Mouse (Mus musculus): ENCODE results near the gene Rhbdd2. TPM values are rescaled to one million over a fixed set of nuclear protein-coding genes. Genes with fewer than 3 reads are reported as not detected.

Gene Rhbdd2
- polyA plus RNA-seq, 1 experiment from 2014 or later, result 89.3 TPM

GRCm38 (mm10) chr5:135628916-135629315 lies 3.5 kb upstream of the Rhbdd2 start:
- H3K9me3 ChIP-seq, result no peaks in the 10 kb centered on the region
- H3K4me1 ChIP-seq (replicated peaks), result peaks cover 7% of the 10 kb centered on the region
- H3K27me3 ChIP-seq, result no peaks in the 10 kb centered on the region
- peak overlapping the region; percentile 34 for H3K4me2 ChIP-seq
- no peak overlapping the region for H3K9ac ChIP-seq
- H3K36me3 ChIP-seq, result no peaks in the 10 kb centered on the region
- no peak overlapping the region for H3K27ac ChIP-seq (replicated peaks)
- WGBS, result 39% methylated on average over 10 of the region's 10 CpGs
- ATAC-seq (ENCODE audit: low FRiP score, low read depth), result no peak
- no peak overlapping the region for H3K4me3 ChIP-seq

- no peaks in the 10 kb centered on the region for H3K9me3 ChIP-seq
- ATAC-seq (ENCODE audit: low FRiP score, low read depth), result no peak
- peaks cover 11% of the 10 kb centered on the region for H3K4me1 ChIP-seq (replicated peaks)
- no peak overlapping the region for H3K4me3 ChIP-seq
- H3K4me2 ChIP-seq, result no peak overlapping the region
- H3K27ac ChIP-seq (replicated peaks), result no peak overlapping the region
- H3K9ac ChIP-seq, result no peak overlapping the region
- no peaks in the 10 kb centered on the region for H3K36me3 ChIP-seq
- no peaks in the 10 kb centered on the region for H3K27me3 ChIP-seq
- WGBS, result 83% methylated on average over 3 of the region's 3 CpGs
Observed at GRCm38 (mm10) chr5:135629401-135629800, 3.0 kb upstream of the Rhbdd2 start.

GRCm38 (mm10) chr5:135630598-135630997 lies 1.8 kb upstream of the Rhbdd2 start:
- H3K4me2 ChIP-seq, result no peak overlapping the region
- H3K4me3 ChIP-seq, result no peak overlapping the region
- no peaks in the 10 kb centered on the region for H3K9me3 ChIP-seq
- H3K27me3 ChIP-seq, result no peaks in the 10 kb centered on the region
- ATAC-seq (ENCODE audit: low FRiP score, low read depth), result no peak
- peaks cover 6% of the 10 kb centered on the region for H3K36me3 ChIP-seq
- H3K27ac ChIP-seq (replicated peaks), result no peak overlapping the region
- WGBS, result 32% methylated on average over 3 of the region's 3 CpGs
- H3K4me1 ChIP-seq (replicated peaks), result peaks cover 14% of the 10 kb centered on the region
- no peak overlapping the region for H3K9ac ChIP-seq

- H3K9ac ChIP-seq, result peak overlapping the region; percentile 82
- peak overlapping the region; percentile 95 for H3K27ac ChIP-seq (replicated peaks)
- H3K4me3 ChIP-seq, result peak overlapping the region; percentile 75
- peaks cover 14% of the 10 kb centered on the region for H3K4me1 ChIP-seq (replicated peaks)
- no peaks in the 10 kb centered on the region for H3K9me3 ChIP-seq
- no peaks in the 10 kb centered on the region for H3K27me3 ChIP-seq
- H3K4me2 ChIP-seq, result peak overlapping the region; percentile 64
- peak; percentile 88 for ATAC-seq (ENCODE audit: low FRiP score, low read depth)
- H3K36me3 ChIP-seq, result peaks cover 20% of the 10 kb centered on the region
- WGBS, result under 1% methylated on average over 21 of the region's 21 CpGs
Observed at GRCm38 (mm10) chr5:135632797-135633144, 353 bp downstream of the Rhbdd2 start.

- H3K9ac ChIP-seq, result no peak overlapping the region
- no peak overlapping the region for H3K4me3 ChIP-seq
- H3K27ac ChIP-seq (replicated peaks), result no peak overlapping the region
- H3K36me3 ChIP-seq, result peaks cover 46% of the 10 kb centered on the region
- H3K4me2 ChIP-seq, result no peak overlapping the region
- H3K27me3 ChIP-seq, result no peaks in the 10 kb centered on the region
- no peak for ATAC-seq (ENCODE audit: low FRiP score, low read depth)
- H3K4me1 ChIP-seq (replicated peaks), result no peaks in the 10 kb centered on the region
- WGBS, result 82% methylated on average over 7 of the region's 7 CpGs
- H3K9me3 ChIP-seq, result no peaks in the 10 kb centered on the region
Observed at GRCm38 (mm10) chr5:135639760-135640458, 7.5 kb downstream of the Rhbdd2 start.

GRCm38 (mm10) chr5:135640459-135640789 lies 8.0 kb downstream of the Rhbdd2 start:
- WGBS, result 87% methylated on average over 6 of the region's 6 CpGs
- H3K9ac ChIP-seq, result no peak overlapping the region
- H3K27ac ChIP-seq (replicated peaks), result no peak overlapping the region
- no peak for ATAC-seq (ENCODE audit: low FRiP score, low read depth)
- H3K9me3 ChIP-seq, result no peaks in the 10 kb centered on the region
- H3K27me3 ChIP-seq, result no peaks in the 10 kb centered on the region
- peaks cover 41% of the 10 kb centered on the region for H3K36me3 ChIP-seq
- H3K4me1 ChIP-seq (replicated peaks), result no peaks in the 10 kb centered on the region
- H3K4me2 ChIP-seq, result no peak overlapping the region
- H3K4me3 ChIP-seq, result no peak overlapping the region

- Histone ChIP-seq H3K4me3 (no peak overlapping the region), H3K36me3 (peaks cover 37% of the 10 kb centered on the region), H3K4me2 (no peak overlapping the region), H3K4me1 (replicated peaks) (no peaks in the 10 kb centered on the region), H3K27ac (replicated peaks) (no peak overlapping the region), H3K27me3 (no peaks in the 10 kb centered on the region), H3K9ac (no peak overlapping the region), H3K9me3 (no peaks in the 10 kb centered on the region)
- 100% methylated on average over 1 of the region's 1 CpGs for WGBS
- ATAC-seq (ENCODE audit: low FRiP score, low read depth), result no peak
Observed at GRCm38 (mm10) chr5:135641028-135641427, 8.6 kb downstream of the Rhbdd2 start.

- 76% methylated on average over 10 of the region's 10 CpGs for WGBS
- no peaks in the 10 kb centered on the region for H3K27me3 ChIP-seq
- H3K4me2 ChIP-seq, result no peak overlapping the region
- H3K4me3 ChIP-seq, result no peak overlapping the region
- peaks cover 25% of the 10 kb centered on the region for H3K36me3 ChIP-seq
- H3K9me3 ChIP-seq, result no peaks in the 10 kb centered on the region
- peak; percentile 27; the same call in 1 of the 2 replicates for ATAC-seq (ENCODE audit: low FRiP score, low read depth)
- no peak overlapping the region for H3K9ac ChIP-seq
- H3K27ac ChIP-seq (replicated peaks), result no peak overlapping the region
- H3K4me1 ChIP-seq (replicated peaks), result no peaks in the 10 kb centered on the region
Observed at GRCm38 (mm10) chr5:135642686-135643551, 10.5 kb downstream of the Rhbdd2 start.

- H3K9ac ChIP-seq, result no peak overlapping the region
- H3K36me3 ChIP-seq, result peaks cover 21% of the 10 kb centered on the region
- 93% methylated on average over 1 of the region's 1 CpGs for WGBS
- H3K4me1 ChIP-seq (replicated peaks), result no peaks in the 10 kb centered on the region
- H3K4me2 ChIP-seq, result no peak overlapping the region
- H3K27ac ChIP-seq (replicated peaks), result no peak overlapping the region
- H3K27me3 ChIP-seq, result no peaks in the 10 kb centered on the region
- no peak for ATAC-seq (ENCODE audit: low FRiP score, low read depth)
- no peaks in the 10 kb centered on the region for H3K9me3 ChIP-seq
- H3K4me3 ChIP-seq, result no peak overlapping the region
Observed at GRCm38 (mm10) chr5:135643552-135643842, 11.1 kb downstream of the Rhbdd2 start.

- H3K36me3 ChIP-seq, result peaks cover 21% of the 10 kb centered on the region
- H3K27me3 ChIP-seq, result no peaks in the 10 kb centered on the region
- no peak for ATAC-seq (ENCODE audit: low FRiP score, low read depth)
- no peak overlapping the region for H3K4me3 ChIP-seq
- H3K4me2 ChIP-seq, result no peak overlapping the region
- no peaks in the 10 kb centered on the region for H3K9me3 ChIP-seq
- 96% methylated on average over 8 of the region's 8 CpGs for WGBS
- H3K27ac ChIP-seq (replicated peaks), result no peak overlapping the region
- H3K4me1 ChIP-seq (replicated peaks), result no peaks in the 10 kb centered on the region
- H3K9ac ChIP-seq, result no peak overlapping the region
Observed at GRCm38 (mm10) chr5:135643869-135644268, 11.5 kb downstream of the Rhbdd2 start.

GRCm38 (mm10) chr5:135645330-135645729 lies 12.9 kb downstream of the Rhbdd2 start:
- Histone ChIP-seq H3K36me3 (0 out of 2 replicates have a peak, but pooled peaks cover 10% of the 10 kb centered on the region), H3K4me2 (no peak overlapping the region), H3K9ac (no peak overlapping the region), H3K27me3 (no peaks in the 10 kb centered on the region), H3K9me3 (no peaks in the 10 kb centered on the region), H3K4me1 (replicated peaks) (no peaks in the 10 kb centered on the region), H3K27ac (replicated peaks) (no peak overlapping the region), H3K4me3 (no peak overlapping the region)
- WGBS, result 85% methylated on average over 5 of the region's 5 CpGs
- no peak for ATAC-seq (ENCODE audit: low FRiP score, low read depth)

GRCm38 (mm10) chr5:135646038-135646437 lies 13.6 kb downstream of the Rhbdd2 start:
- Histone ChIP-seq H3K9me3 (no peaks in the 10 kb centered on the region), H3K4me1 (replicated peaks) (no peaks in the 10 kb centered on the region), H3K27ac (replicated peaks) (no peak overlapping the region), H3K36me3 (0 out of 2 replicates have a peak, but pooled peaks cover 10% of the 10 kb centered on the region), H3K4me3 (no peak overlapping the region), H3K9ac (no peak overlapping the region), H3K4me2 (no peak overlapping the region), H3K27me3 (no peaks in the 10 kb centered on the region)
- no peak for ATAC-seq (ENCODE audit: low FRiP score, low read depth)
- WGBS, result 90% methylated on average over 6 of the region's 6 CpGs

Data from hindbrain, embryonic 15.5 days (tissue).